Mouse (Mus musculus): ENCODE results near the gene Sema4g. TPM values are rescaled to one million over a fixed set of nuclear protein-coding genes. Genes with fewer than 3 reads are reported as not detected.
"Not testable (repeated sequence)": the region's sequence is repeated elsewhere in the genome, so short reads cannot be mapped to it uniquely, and the experiment has no call there.

Gene Sema4g
- polyA plus RNA-seq, 1 experiment from 2014 or later, result 4.9 TPM

GRCm38 (mm10) chr19:45031780-45032179 lies 42.9 kb downstream of the Sema4g start:
- Histone ChIP-seq H3K9ac (ENCODE audit: low read depth, low read length) (no peak overlapping the region), H3K4me3 (ENCODE audit: low read depth, low read length) (no peak overlapping the region), H3K4me2 (no peak overlapping the region), H3K36me3 (ENCODE audit: control insufficient read depth, insufficient read depth, low read length) (peaks cover under 1% of the 10 kb centered on the region), H3K27ac (ENCODE audit: low read depth, low read length) (no peak overlapping the region), H3K27me3 (replicated peaks; ENCODE audit: control insufficient read depth, insufficient read depth, low read length) (peaks cover 6% of the 10 kb centered on the region), H3K9me3 (ENCODE audit: control insufficient read depth, low read length) (no peaks in the 10 kb centered on the region), H3K4me1 (replicated peaks; ENCODE audit: control insufficient read depth, insufficient read depth, low read length) (peaks cover 8% of the 10 kb centered on the region; the same call in 1 of the 2 replicates)
- 31% methylated on average over 4 of the region's 4 CpGs for WGBS
- DNase-seq (ENCODE audit: low spot score), result peak; percentile 69
- peak; percentile 35; the same call in 1 of the 2 replicates for ATAC-seq (replicated peaks; ENCODE audit: low FRiP score)

GRCm38 (mm10) chr19:45032570-45033332 lies 43.9 kb downstream of the Sema4g start:
- Histone ChIP-seq H3K4me1 (replicated peaks; ENCODE audit: control insufficient read depth, insufficient read depth, low read length) (peaks cover 8% of the 10 kb centered on the region; the same call in 1 of the 2 replicates), H3K36me3 (ENCODE audit: control insufficient read depth, insufficient read depth, low read length) (no peaks in the 10 kb centered on the region; the same call in 1 of the 2 replicates)
- 59% methylated on average over 17 of the region's 17 CpGs for WGBS

GRCm38 (mm10) chr19:45036867-45037266 lies 48.0 kb downstream of the Sema4g start:
- DNase-seq (ENCODE audit: low spot score), result peak; percentile 63
- peaks cover 34% of the 10 kb centered on the region for H3K27me3 ChIP-seq (replicated peaks; ENCODE audit: control insufficient read depth, insufficient read depth, low read length)

More at GRCm38 (mm10) chr19:45032570-45033332, 43.9 kb downstream of the Sema4g start:
- ATAC-seq (replicated peaks; ENCODE audit: low FRiP score) (no peak), DNase-seq (ENCODE audit: low spot score) (no peak)
- Histone ChIP-seq H3K27me3 (replicated peaks; ENCODE audit: control insufficient read depth, insufficient read depth, low read length) (peaks cover 6% of the 10 kb centered on the region), H3K4me3 (ENCODE audit: low read depth, low read length) (0 out of 2 replicates have a peak overlapping the region, but pooled peaks have one; percentile 1), H3K9ac (ENCODE audit: low read depth, low read length) (no peak overlapping the region), H3K9me3 (ENCODE audit: control insufficient read depth, low read length) (no peaks in the 10 kb centered on the region), H3K27ac (ENCODE audit: low read depth, low read length) (no peak overlapping the region), H3K4me2 (no peak overlapping the region)

GRCm38 (mm10) chr19:45038198-45038597 lies 49.3 kb downstream of the Sema4g start:
- H3K9ac ChIP-seq (ENCODE audit: low read depth, low read length); H3K9me3 ChIP-seq (ENCODE audit: control insufficient read depth, low read length); ATAC-seq (replicated peaks; ENCODE audit: low FRiP score); H3K4me3 ChIP-seq (ENCODE audit: low read depth, low read length); H3K27ac ChIP-seq (ENCODE audit: low read depth, low read length); DNase-seq (ENCODE audit: low spot score); H3K4me1 ChIP-seq (replicated peaks; ENCODE audit: control insufficient read depth, insufficient read depth, low read length); H3K36me3 ChIP-seq (ENCODE audit: control insufficient read depth, insufficient read depth, low read length); H3K4me2 ChIP-seq: not testable (repeated sequence)
- WGBS, result 81% methylated on average over 7 of the region's 7 CpGs
- H3K27me3 ChIP-seq (replicated peaks; ENCODE audit: control insufficient read depth, insufficient read depth, low read length), result peaks cover 37% of the 10 kb centered on the region

More at GRCm38 (mm10) chr19:45036867-45037266, 48.0 kb downstream of the Sema4g start:
- no peaks in the 10 kb centered on the region for H3K36me3 ChIP-seq (ENCODE audit: control insufficient read depth, insufficient read depth, low read length)
- no peaks in the 10 kb centered on the region; the same call in 1 of the 2 replicates for H3K4me1 ChIP-seq (replicated peaks; ENCODE audit: control insufficient read depth, insufficient read depth, low read length)
- ATAC-seq (replicated peaks; ENCODE audit: low FRiP score), result peak; percentile 63; the same call in 1 of the 2 replicates
- no peak overlapping the region for H3K27ac ChIP-seq (ENCODE audit: low read depth, low read length)
- H3K4me2 ChIP-seq, result no peak overlapping the region; the same call in 1 of the 2 replicates
- WGBS, result 34% methylated on average over 16 of the region's 16 CpGs
- no peak overlapping the region for H3K4me3 ChIP-seq (ENCODE audit: low read depth, low read length)
- no peak overlapping the region for H3K9ac ChIP-seq (ENCODE audit: low read depth, low read length)
- H3K9me3 ChIP-seq (ENCODE audit: control insufficient read depth, low read length), result no peaks in the 10 kb centered on the region

GRCm38 (mm10) chr19:45040214-45040613 lies 51.3 kb downstream of the Sema4g start:
- WGBS, result 44% methylated on average over 13 of the region's 13 CpGs
- H3K4me2 ChIP-seq, result no peak overlapping the region
- no peaks in the 10 kb centered on the region; the same call in 1 of the 2 replicates for H3K4me1 ChIP-seq (replicated peaks; ENCODE audit: control insufficient read depth, insufficient read depth, low read length)
- DNase-seq (ENCODE audit: low spot score) (no peak), ATAC-seq (replicated peaks; ENCODE audit: low FRiP score) (no peak)
- H3K27ac ChIP-seq (ENCODE audit: low read depth, low read length), result no peak overlapping the region
- H3K9me3 ChIP-seq (ENCODE audit: control insufficient read depth, low read length), result no peaks in the 10 kb centered on the region
- peaks cover 50% of the 10 kb centered on the region for H3K27me3 ChIP-seq (replicated peaks; ENCODE audit: control insufficient read depth, insufficient read depth, low read length)
- H3K4me3 ChIP-seq (ENCODE audit: low read depth, low read length), result no peak overlapping the region
- H3K36me3 ChIP-seq (ENCODE audit: control insufficient read depth, insufficient read depth, low read length), result no peaks in the 10 kb centered on the region
- H3K9ac ChIP-seq (ENCODE audit: low read depth, low read length), result no peak overlapping the region

DNA sequence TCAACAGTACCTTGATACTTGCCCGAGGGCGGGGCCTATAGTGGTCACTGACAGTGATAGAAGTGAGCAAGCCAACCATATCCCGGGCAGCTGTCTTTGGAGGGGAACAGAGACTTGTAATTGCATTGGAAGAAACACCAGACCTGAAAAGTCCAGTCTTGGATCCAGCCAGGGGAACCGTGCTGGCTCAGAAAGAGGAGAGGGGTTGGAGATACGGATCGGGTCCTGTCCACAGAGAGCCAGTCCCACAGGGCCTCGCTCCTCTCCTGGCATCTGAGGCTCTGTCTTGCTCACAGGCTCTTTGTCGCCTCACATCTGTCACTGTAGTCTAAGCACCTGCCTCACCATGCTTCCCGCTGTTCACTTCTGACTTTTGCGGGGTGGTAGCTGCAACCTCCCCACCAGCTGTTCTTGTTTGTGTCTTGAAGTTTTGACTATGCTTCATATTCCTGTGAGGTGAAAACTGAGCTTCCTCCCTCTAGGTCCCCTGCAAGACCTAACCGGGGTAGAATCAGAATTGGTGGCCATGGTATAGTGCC lies 55.6 kb downstream of the Sema4g start:
- Histone ChIP-seq H3K36me3 (ENCODE audit: control insufficient read depth, insufficient read depth, low read length) (no peaks in the 10 kb centered on the region), H3K27me3 (replicated peaks; ENCODE audit: control insufficient read depth, insufficient read depth, low read length) (peaks cover 61% of the 10 kb centered on the region), H3K9me3 (ENCODE audit: control insufficient read depth, low read length) (no peaks in the 10 kb centered on the region), H3K4me3 (ENCODE audit: low read depth, low read length) (no peak overlapping the region), H3K27ac (ENCODE audit: low read depth, low read length) (no peak overlapping the region), H3K4me2 (no peak overlapping the region), H3K4me1 (replicated peaks; ENCODE audit: control insufficient read depth, insufficient read depth, low read length) (peaks cover 20% of the 10 kb centered on the region), H3K9ac (ENCODE audit: low read depth, low read length) (no peak overlapping the region)
- no peak for DNase-seq (ENCODE audit: low spot score)
- WGBS, result 55% methylated on average over 11 of the region's 11 CpGs
- no peak for ATAC-seq (replicated peaks; ENCODE audit: low FRiP score)

DNA sequence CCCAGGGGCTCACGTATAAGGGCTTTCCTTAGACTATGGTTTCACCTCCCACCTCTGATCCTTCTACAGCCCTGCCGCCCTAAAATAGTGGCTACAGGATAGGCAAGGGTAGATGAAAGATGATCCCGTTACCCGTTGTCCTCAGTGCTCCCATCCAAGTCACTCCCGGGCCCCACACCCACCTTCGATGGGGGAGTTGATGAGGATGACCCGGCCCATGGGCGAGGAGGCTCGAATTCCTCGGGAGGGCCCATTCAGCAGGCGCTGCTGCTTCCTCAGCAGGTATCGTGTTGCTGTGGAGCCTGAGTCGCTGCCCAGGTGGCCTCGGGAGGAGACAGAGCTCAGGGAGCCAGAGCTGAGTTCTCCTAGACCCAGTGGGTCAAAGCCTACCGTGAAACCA lies 56.3 kb downstream of the Sema4g start:
- no peak for ATAC-seq (replicated peaks; ENCODE audit: low FRiP score)

GRCm38 (mm10) chr19:45045651-45046050 lies 56.8 kb downstream of the Sema4g start, which contains the start of gene Pdzd7:
Pdzd7 (minus strand) TSS chr19:45045717.
- Histone ChIP-seq H3K4me1 (replicated peaks; ENCODE audit: control insufficient read depth, insufficient read depth, low read length) (peaks cover 20% of the 10 kb centered on the region), H3K4me2 (peak within 1 kb of the TSS; percentile 93), H3K9me3 (ENCODE audit: control insufficient read depth, low read length) (no peaks in the 10 kb centered on the region), H3K4me3 (ENCODE audit: low read depth, low read length) (peak within 1 kb of the TSS; percentile 56), H3K27me3 (replicated peaks; ENCODE audit: control insufficient read depth, insufficient read depth, low read length) (peaks cover 54% of the 10 kb centered on the region), H3K9ac (ENCODE audit: low read depth, low read length) (no peak within 1 kb of the TSS), H3K36me3 (ENCODE audit: control insufficient read depth, insufficient read depth, low read length) (no peaks in the 10 kb centered on the region), H3K27ac (ENCODE audit: low read depth, low read length) (no peak within 1 kb of the TSS)
- ATAC-seq (replicated peaks; ENCODE audit: low FRiP score) (no peak), DNase-seq (ENCODE audit: low spot score) (no peak)
- 67% methylated on average over 5 of the region's 5 CpGs for WGBS

More for the DNA sequence above, 56.3 kb downstream of the Sema4g start:
- H3K4me2 ChIP-seq, result no peak overlapping the region
- peaks cover 20% of the 10 kb centered on the region for H3K4me1 ChIP-seq (replicated peaks; ENCODE audit: control insufficient read depth, insufficient read depth, low read length)
- H3K4me3 ChIP-seq (ENCODE audit: low read depth, low read length), result no peak overlapping the region
- no peak overlapping the region for H3K27ac ChIP-seq (ENCODE audit: low read depth, low read length)
- H3K9me3 ChIP-seq (ENCODE audit: control insufficient read depth, low read length), result no peaks in the 10 kb centered on the region
- 36% methylated on average over 15 of the region's 15 CpGs for WGBS
- H3K9ac ChIP-seq (ENCODE audit: low read depth, low read length), result no peak overlapping the region
- no peaks in the 10 kb centered on the region for H3K36me3 ChIP-seq (ENCODE audit: control insufficient read depth, insufficient read depth, low read length)
- no peak for DNase-seq (ENCODE audit: low spot score)
- H3K27me3 ChIP-seq (replicated peaks; ENCODE audit: control insufficient read depth, insufficient read depth, low read length), result peaks cover 58% of the 10 kb centered on the region

Data from liver, embryonic 11.5 days (tissue).